Mouse (Mus musculus) cerebellum, postnatal 36 days (tissue): Measurements from ENCODE around the gene Yif1a.

ENCODE experiments used
- DNase-seq, 2 experiments: peaks; one replicate each; pipeline ENCODE4 v3.0.0; 2021 to 2022; ENCODE audit warnings: mixed read lengths in 2 of 2

Yif1a gene

DNA sequence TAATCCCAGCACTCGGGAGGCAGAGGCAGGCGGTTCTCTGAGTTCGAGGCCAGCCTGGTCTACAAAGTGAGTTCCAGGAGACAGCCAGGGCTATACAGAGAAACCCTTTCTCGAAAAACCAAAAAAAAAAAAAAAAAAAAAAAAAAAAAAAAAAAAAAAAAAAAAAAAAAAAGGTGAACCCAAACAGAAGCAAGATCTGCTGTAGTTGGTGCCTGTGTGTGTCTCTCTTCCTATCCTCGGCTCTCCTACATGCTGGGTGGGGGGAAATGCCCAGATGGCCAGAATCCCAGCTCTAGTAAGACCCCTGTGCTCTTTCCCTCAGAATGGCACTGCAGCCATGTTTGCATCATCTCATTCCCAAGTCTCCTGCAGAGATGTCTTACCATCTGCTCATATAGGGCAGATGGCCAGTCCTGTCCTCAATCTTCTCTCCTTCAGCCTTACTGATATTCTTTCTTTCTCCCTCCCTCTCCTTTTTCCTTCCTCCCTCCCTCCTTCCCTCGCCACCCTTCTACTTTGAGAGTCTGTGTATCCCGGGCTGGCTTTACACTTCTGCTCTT is 35.8 kb downstream of the Yif1a start:
- DNase-seq, result peak; percentile 53 to 63

DNA sequence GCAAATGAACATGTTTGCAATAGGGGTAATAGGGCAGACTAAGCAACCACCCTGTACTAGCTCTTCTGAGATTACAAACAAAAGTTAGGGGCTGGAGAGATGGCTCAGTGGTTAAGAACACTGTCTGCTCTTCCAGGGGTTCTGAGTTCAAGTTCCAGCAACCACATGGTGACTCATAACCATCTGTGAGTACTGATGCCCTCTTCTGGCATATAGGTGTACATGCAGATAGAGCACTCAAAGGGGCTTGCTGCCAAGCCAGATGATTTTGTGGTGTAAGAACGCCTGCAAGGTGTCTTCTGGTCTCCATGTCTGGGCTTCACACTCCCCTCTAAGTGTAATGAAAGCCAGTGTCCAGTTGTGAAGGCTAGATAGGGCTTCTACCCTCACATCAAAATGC is 41.4 kb downstream of the Yif1a start:
- DNase-seq, result no peak

DNA sequence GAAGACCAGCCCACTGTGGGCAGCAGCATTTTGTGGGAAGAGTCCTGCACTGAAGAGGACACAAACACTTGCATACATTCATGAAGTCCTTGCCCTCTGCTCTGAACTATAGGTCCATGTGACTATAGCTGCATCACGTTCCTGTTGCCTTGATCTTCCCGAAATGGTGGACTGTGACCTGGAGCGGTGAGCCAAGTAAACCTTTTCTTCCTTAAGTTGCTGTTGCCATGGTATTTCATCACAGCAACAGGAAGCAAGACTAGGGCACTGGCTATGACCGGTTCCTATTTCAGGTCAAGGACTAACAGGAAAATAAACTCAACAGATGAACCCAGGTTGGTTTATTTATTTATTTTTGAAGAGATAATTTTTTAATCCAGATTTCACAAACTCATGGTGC is 42.9 kb downstream of the Yif1a start:
- no peak for DNase-seq

DNA sequence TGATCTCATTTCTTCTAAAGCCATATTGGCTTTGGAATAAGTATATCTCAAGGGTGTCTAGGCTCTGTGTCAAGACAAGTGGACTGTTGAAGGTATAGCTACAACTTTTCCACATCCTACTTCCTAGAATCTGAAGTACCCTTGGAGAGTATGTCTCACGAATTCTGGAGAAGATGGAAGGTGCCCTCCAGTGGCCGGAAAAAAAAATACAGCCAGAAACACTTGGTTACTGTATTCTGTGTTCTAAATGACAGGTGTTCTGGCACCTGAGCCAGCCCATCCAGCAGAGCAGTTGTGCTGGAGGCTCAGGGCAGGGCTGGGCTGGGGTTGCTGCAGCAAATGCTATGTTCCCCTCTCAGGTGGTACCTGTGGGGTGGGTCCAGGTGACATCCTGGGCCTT is 51.3 kb downstream of the Yif1a start:
- DNase-seq, result peak; percentile 81 to 89
